Mouse (Mus musculus) limb, embryonic 15.5 days (tissue): Measurements from ENCODE around the gene Esrrg. TPM values are rescaled to one million over a fixed set of nuclear protein-coding genes. Genes with fewer than 3 reads are reported as not detected.
A peak's percentile ranks its signal among the peaks of the same experiment; 100 is the strongest.

Experiments
- ATAC-seq: fragments of 200-750 bp; cut with Nextera tagmentation; 2 replicates; pipeline ENCODE4 v1.8.0; 2017; ENCODE audit warnings: low read depth, moderate TSS enrichment; ENCODE audit not compliant: insufficient number of reproducible peaks, low FRiP score, low TSS enrichment
- H3K27ac ChIP-seq: fragments of 300-500 bp; sonication (generic); 2 replicates; pipeline ENCODE4 v1.5.1; 2015; ENCODE audit warnings: moderate library complexity, mild to moderate bottlenecking, inconsistent platforms
- H3K27me3 ChIP-seq: fragments of 300-500 bp; sonication (generic); 2 replicates; pipeline ENCODE4 v1.6.1; 2015; ENCODE audit warnings: inconsistent platforms
- H3K36me3 ChIP-seq: fragments of 300-500 bp; sonication (generic); 2 replicates; pipeline ENCODE4 v1.6.1; 2015; ENCODE audit warnings: inconsistent platforms
- H3K4me1 ChIP-seq: fragments of 300-500 bp; sonication (generic); 2 replicates; pipeline ENCODE4 v1.6.1; 2015; ENCODE audit warnings: inconsistent platforms
- H3K4me2 ChIP-seq: fragments of 300-500 bp; sonication (generic); 2 replicates; pipeline ENCODE4 v1.6.1; 2015; ENCODE audit warnings: mild to moderate bottlenecking, inconsistent platforms
- H3K4me3 ChIP-seq: fragments of 300-500 bp; sonication (generic); 2 replicates; pipeline ENCODE4 v1.5.1; 2015; ENCODE audit warnings: mild to moderate bottlenecking, inconsistent platforms
- H3K9ac ChIP-seq: fragments of 300-500 bp; sonication (generic); 2 replicates; pipeline ENCODE4 v1.6.1; 2015; ENCODE audit warnings: inconsistent platforms
- H3K9me3 ChIP-seq: fragments of 300-500 bp; sonication (generic); 2 replicates; pipeline ENCODE4 v1.6.1; 2016; ENCODE audit warnings: inconsistent platforms
- WGBS: fragments of 180-500 bp; shearing (Covaris S2); methylation state at CpG from one replicate; pipeline ENCODE4 v1.1.7; 2015; 5-methylcytosine and 5-hydroxymethylcytosine counted together
- polyA plus RNA-seq: library from polyadenylated mRNA; unstranded; fragments of >200 nt; fragmentation: Nextera tagmentation; extraction: Ambion mirVana; gene quantifications from 2 replicates; pipeline ENCODE4 v1.2.1, GENCODE M21; 2015

Gene Esrrg
- polyA plus RNA-seq, 1 experiment from 2014 or later: 1.8 TPM

DNA sequence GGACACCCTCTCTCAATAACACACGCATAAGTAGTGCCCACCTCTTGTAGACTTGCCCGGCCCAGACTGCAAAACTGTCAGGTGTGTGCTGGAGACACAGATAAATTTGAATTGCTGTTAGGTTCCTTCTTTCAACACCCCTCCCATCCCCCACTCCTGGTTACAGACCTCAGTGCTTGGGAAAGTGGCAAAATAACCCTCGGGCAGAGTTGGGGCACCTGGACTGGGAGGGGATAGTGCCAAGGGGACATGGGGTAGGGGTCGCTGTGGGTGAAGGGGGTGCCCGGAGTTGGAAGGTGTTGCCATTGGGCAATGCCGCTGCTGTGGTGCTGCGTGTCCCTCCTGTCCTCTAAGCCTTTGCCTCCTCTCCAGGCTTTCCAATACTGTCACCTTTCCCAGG lies 43.9 kb downstream of the Esrrg start:
- no peak overlapping the region for H3K27ac ChIP-seq
- peaks cover 12% of the 10 kb centered on the region for H3K4me1 ChIP-seq
- no peaks in the 10 kb centered on the region for H3K36me3 ChIP-seq
- 0 out of 2 replicates have a peak, but pooled peaks cover 4% of the 10 kb centered on the region for H3K27me3 ChIP-seq
- peak overlapping the region; percentile 97 for H3K4me2 ChIP-seq
- H3K9me3 ChIP-seq: no peaks in the 10 kb centered on the region
- no peak overlapping the region for H3K9ac ChIP-seq
- WGBS: 10% methylated on average over 7 of the region's 7 CpGs
- peak overlapping the region; percentile 61 for H3K4me3 ChIP-seq
- ATAC-seq: no peak

DNA sequence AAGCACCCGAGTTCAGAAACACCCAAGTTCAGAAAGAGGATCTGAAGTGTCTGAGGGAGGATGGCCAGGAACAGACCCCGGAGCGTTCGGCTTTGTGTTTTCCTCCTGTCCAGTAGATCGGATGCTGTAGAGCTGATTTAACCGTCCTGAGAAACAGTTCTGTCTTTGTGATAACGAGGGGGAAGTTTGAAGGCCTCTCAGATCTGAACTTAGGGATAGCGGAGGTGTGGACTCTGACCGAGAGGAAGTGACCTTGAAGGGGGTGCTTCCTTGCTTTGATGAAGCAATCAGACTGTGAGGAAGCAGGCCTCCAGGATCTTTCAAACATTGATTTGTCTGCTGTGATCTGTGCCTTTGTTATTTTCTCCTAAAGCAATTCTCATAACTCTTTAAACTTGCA lies 44.8 kb downstream of the Esrrg start:
- 43% methylated on average over 9 of the region's 9 CpGs for WGBS
- no peak for ATAC-seq
- Histone ChIP-seq H3K36me3 (no peaks in the 10 kb centered on the region), H3K27ac (no peak overlapping the region), H3K4me3 (no peak overlapping the region), H3K9me3 (no peaks in the 10 kb centered on the region), H3K4me2 (no peak overlapping the region), H3K4me1 (peaks cover 12% of the 10 kb centered on the region), H3K9ac (no peak overlapping the region), H3K27me3 (0 out of 2 replicates have a peak, but pooled peaks cover 4% of the 10 kb centered on the region)

DNA sequence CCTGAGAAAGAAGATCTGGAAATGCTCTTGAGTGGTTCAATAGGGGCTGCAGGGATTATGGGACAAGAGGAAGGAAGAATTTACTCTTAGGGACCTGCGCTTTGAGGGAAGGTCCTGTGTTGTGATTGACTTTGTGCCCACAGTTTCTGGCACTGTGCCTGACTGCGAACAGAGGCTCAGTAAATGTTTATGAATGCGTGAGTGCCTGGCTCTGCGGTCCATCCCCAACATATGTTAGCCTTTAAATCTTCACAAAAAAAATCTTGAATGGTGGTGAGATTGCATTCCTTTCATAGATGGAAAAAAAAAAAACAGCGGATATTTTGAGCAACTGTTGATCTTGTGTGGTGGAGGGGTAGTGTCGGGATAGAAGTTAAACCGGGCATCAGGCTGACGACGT lies 52.4 kb downstream of the Esrrg start:
- H3K36me3 ChIP-seq: no peaks in the 10 kb centered on the region
- 32% methylated on average over 9 of the region's 9 CpGs for WGBS

DNA sequence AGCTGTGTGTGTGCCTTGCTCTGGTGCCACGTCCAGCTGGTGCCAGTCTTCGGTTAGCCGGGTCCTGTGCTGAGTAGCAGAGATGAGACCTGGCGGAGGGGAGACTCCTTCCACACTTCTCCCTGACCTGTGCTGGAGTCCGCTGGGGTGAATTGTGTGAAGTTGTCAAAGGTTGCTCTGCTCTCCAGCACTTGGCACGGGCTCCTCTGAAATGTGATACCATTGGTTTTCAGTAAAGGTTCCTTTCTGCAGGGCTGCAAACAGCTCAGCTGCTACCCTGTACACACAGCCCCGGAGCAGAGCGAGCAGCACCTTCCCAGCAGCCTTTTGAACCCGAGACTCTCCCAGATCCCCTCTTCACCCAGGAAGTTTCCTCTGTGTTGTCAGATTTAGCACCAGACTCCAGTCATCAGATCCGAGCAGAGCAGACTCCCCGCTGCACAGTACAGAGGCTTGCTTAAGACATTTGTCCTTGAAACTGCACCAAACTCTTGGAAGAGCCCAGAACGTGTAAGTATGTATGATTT lies 53.6 kb downstream of the Esrrg start:
- Histone ChIP-seq H3K27ac (no peak overlapping the region), H3K36me3 (no peaks in the 10 kb centered on the region), H3K27me3 (no peaks in the 10 kb centered on the region), H3K9ac (no peak overlapping the region), H3K4me3 (peak overlapping the region; percentile 9), H3K4me2 (peak overlapping the region; percentile 41), H3K9me3 (no peaks in the 10 kb centered on the region), H3K4me1 (peaks cover 26% of the 10 kb centered on the region)
- ATAC-seq: peak; percentile 61; the same call in 1 of the 2 replicates
- 13% methylated on average over 12 of the region's 12 CpGs for WGBS

More for the DNA sequence above, 52.4 kb downstream of the Esrrg start:
- H3K27me3 ChIP-seq: no peaks in the 10 kb centered on the region
- H3K27ac ChIP-seq: no peak overlapping the region
- peaks cover 26% of the 10 kb centered on the region for H3K4me1 ChIP-seq
- H3K4me3 ChIP-seq: no peak overlapping the region
- no peaks in the 10 kb centered on the region for H3K9me3 ChIP-seq
- H3K4me2 ChIP-seq: no peak overlapping the region
- no peak overlapping the region for H3K9ac ChIP-seq
- ATAC-seq: 0 out of 2 replicates have a peak, but pooled peaks have one; percentile 24

DNA sequence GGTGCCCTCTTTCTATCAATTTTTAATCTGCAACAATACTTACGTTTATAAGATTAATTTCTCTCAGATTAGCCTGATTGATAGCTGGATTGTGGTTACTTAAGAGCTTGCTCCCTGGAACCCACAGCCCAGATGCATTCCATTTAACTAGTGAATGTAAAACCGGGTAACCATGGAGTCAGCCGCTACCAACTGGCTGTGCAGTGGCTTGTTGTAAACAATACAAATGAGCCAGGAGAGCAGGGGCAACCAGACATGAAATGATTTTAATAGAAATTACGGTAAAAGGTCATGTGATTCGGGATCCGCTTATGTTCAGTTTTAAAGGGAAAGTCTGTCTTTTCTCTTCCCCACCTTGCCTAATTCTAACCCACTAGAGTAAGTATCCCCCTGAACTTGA lies 54.8 kb downstream of the Esrrg start:
- Histone ChIP-seq H3K36me3 (no peaks in the 10 kb centered on the region), H3K4me1 (peaks cover 26% of the 10 kb centered on the region), H3K4me3 (no peak overlapping the region), H3K9me3 (no peaks in the 10 kb centered on the region), H3K27me3 (no peaks in the 10 kb centered on the region), H3K9ac (no peak overlapping the region), H3K4me2 (no peak overlapping the region), H3K27ac (no peak overlapping the region)
- ATAC-seq: no peak
- WGBS: 45% methylated on average over 6 of the region's 6 CpGs

DNA sequence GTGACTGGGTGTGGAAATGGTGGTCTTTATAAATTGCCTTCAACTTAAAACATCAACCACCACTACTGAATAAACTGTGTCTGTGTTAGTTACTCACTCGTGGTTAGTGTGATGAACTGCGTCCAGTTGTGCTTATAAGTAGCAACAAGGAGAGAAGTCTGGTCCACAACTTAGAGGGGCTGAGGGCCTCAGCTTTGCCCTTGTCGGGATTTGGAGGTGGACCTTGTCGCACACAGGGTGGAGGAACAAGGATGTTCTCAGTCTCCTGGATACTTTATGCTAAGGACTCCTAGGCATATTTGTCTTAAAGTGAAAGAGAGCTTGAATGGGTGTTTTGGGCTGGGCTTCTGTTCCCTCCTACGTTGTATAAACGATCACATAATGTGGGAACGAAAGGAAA lies 55.7 kb downstream of the Esrrg start:
- ATAC-seq: no peak
- no peak overlapping the region for H3K4me2 ChIP-seq
- H3K9ac ChIP-seq: no peak overlapping the region
- no peak overlapping the region for H3K27ac ChIP-seq
- H3K27me3 ChIP-seq: no peaks in the 10 kb centered on the region
- H3K9me3 ChIP-seq: no peaks in the 10 kb centered on the region
- 79% methylated on average over 7 of the region's 7 CpGs for WGBS
- H3K4me1 ChIP-seq: peaks cover 26% of the 10 kb centered on the region
- H3K36me3 ChIP-seq: no peaks in the 10 kb centered on the region
- H3K4me3 ChIP-seq: no peak overlapping the region

DNA sequence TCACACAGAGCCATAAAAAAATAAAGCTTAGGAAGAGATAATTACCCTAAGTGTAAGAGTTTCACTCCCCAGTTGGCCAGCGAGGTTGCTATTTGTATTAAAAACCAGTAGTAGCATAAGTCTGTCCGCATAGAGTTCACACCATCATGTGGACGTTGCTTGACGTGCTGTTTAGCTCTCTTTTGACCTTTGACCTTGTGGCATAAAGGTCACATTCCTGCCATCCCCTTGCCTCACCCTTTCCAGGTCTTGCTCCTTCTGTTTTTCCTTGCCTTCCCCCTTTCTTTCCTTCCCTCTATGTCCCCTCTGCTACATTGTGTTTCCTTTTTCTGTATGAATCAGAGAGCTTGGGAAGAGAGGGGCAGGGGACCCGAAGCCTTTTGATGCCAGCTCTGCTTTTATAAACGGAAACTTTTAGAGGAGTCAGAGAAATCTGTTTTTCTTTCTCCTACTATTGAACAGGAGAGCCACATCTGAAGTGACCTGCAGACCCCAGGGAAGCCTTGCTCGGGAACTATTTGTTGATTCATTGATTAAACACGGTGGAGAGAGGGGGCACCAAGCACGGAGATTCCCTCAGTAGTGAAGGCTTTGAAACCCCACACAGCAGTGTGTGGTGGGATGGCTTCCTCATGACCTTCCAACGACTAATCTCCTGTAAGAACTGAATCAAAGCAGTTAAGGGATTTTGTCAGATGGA lies 57.5 kb downstream of the Esrrg start:
- 43% methylated on average over 10 of the region's 10 CpGs for WGBS
- Histone ChIP-seq H3K9me3 (no peaks in the 10 kb centered on the region), H3K27me3 (no peaks in the 10 kb centered on the region), H3K9ac (no peak overlapping the region), H3K4me2 (no peak overlapping the region), H3K36me3 (no peaks in the 10 kb centered on the region), H3K27ac (no peak overlapping the region), H3K4me3 (no peak overlapping the region), H3K4me1 (peaks cover 22% of the 10 kb centered on the region)
- no peak for ATAC-seq

DNA sequence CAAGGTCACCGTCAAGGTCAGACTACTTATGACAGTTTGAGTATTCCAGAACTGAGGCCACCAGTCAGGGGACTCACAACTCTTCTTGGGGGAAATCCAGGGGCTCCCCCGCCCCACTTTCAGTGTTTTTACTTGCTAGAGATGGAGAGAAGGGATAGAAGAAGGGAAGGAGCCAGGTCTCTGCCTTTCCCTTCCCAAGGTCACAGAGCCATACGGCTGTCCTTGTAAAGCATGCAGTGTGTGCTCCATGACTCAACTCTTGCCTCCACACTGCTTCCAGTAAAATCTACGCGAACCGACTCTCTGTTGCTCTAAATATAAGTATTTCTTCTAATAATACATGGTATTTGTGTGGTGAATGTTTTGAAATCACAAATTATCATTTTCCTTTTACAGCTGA lies 61.2 kb downstream of the Esrrg start:
- Histone ChIP-seq H3K9me3 (no peaks in the 10 kb centered on the region), H3K36me3 (no peaks in the 10 kb centered on the region), H3K9ac (no peak overlapping the region), H3K4me3 (no peak overlapping the region), H3K27ac (no peak overlapping the region), H3K27me3 (no peaks in the 10 kb centered on the region), H3K4me2 (no peak overlapping the region), H3K4me1 (no peaks in the 10 kb centered on the region)
- 88% methylated on average over 6 of the region's 6 CpGs for WGBS
- no peak for ATAC-seq

DNA sequence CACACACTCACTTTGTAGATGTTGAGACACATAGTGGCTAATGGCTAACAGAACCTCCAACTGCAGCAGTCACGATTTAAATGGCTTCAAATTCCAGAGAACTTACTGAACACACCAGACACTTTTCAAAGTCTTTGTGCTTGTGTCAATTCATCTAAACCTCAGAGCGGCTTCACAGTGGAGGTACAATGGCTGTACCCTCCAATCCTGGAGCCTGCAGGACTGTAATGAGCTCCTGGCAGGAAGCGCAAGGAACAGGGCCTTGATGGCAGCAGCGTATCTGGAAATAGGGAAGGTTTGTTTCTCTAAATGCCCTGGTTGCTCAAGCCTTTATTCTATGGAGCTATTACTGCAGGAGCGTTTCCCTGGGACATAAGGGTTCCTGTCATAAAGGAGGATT lies 63.9 kb downstream of the Esrrg start:
- Histone ChIP-seq H3K27ac (no peak overlapping the region), H3K9me3 (no peaks in the 10 kb centered on the region), H3K9ac (no peak overlapping the region), H3K4me2 (no peak overlapping the region), H3K36me3 (no peaks in the 10 kb centered on the region), H3K4me1 (no peaks in the 10 kb centered on the region), H3K27me3 (no peaks in the 10 kb centered on the region), H3K4me3 (no peak overlapping the region)
- 59% methylated on average over 5 of the region's 5 CpGs for WGBS
- ATAC-seq: no peak

DNA sequence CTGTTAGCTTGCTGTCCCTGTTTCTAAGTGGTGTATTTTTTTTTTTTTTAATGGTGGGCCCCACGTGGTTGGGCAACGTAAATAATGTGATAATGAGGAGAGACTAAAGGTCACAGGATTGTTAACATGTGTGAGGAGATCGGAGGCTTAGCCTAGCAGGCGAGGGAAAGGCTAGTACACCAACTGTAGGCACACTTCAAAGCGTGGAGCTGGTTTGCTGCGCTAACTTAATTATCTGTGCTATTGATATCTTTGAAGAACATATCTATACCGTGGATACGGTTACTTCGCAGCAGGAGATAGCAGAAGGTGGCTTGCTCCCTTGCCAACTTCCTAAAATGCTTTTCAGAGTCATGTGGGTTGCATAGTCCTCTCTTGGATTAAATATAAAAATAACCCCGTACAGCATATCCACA lies 66.2 kb downstream of the Esrrg start:
- H3K4me3 ChIP-seq: no peak overlapping the region
- 26% methylated on average over 10 of the region's 10 CpGs for WGBS

DNA sequence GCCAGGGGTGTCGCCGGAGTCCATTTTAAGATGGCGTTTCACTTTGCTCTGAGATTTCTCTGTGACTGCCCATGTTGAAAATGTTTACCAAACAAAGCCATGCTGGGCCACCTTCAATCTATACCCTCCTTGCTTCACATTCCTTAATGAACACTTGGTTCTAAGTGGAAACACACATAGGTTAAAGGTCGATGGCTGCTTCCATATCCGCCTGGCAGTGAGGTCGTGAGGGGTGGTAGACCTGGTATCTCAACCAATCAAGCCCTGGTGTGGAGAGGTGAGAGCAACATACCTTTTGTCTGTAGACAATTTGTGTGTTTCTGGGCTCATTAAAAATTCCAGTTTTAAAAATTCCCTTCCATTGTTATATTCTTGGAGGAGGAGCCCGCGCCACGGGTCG lies 68.0 kb downstream of the Esrrg start:
- Histone ChIP-seq H3K9ac (no peak overlapping the region), H3K4me3 (no peak overlapping the region), H3K4me2 (no peak overlapping the region), H3K4me1 (no peaks in the 10 kb centered on the region), H3K27ac (no peak overlapping the region), H3K9me3 (no peaks in the 10 kb centered on the region), H3K36me3 (no peaks in the 10 kb centered on the region), H3K27me3 (no peaks in the 10 kb centered on the region)
- WGBS: 52% methylated on average over 10 of the region's 10 CpGs
- ATAC-seq: no peak

More for the DNA sequence above, 66.2 kb downstream of the Esrrg start:
- H3K4me1 ChIP-seq: no peaks in the 10 kb centered on the region
- no peak overlapping the region for H3K27ac ChIP-seq
- H3K27me3 ChIP-seq: no peaks in the 10 kb centered on the region
- no peaks in the 10 kb centered on the region for H3K36me3 ChIP-seq
- no peaks in the 10 kb centered on the region for H3K9me3 ChIP-seq
- ATAC-seq: no peak; the same call in 1 of the 2 replicates
- H3K9ac ChIP-seq: no peak overlapping the region
- H3K4me2 ChIP-seq: no peak overlapping the region

DNA sequence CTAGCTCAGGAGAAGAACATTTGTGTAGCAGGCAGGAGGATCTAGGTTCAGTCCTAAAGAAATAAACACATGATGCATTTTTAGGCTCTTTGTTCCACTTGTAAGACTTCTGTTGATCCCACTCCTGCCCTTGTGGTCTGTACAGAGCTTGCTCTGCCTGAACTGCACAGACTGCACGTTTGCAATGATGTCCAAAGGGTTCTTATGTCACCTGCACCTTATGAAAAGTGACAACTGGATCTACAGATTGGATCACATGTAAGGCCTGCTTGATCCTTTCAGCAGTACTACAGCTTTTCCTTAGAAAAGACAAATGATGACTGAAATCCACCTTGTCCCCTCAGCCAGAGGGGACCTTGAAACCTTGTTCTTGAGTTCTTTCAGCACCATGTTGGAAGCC lies 70.7 kb downstream of the Esrrg start:
- no peak overlapping the region for H3K4me2 ChIP-seq
- no peaks in the 10 kb centered on the region for H3K9me3 ChIP-seq
- no peaks in the 10 kb centered on the region for H3K27me3 ChIP-seq
- H3K4me1 ChIP-seq: no peaks in the 10 kb centered on the region
- H3K4me3 ChIP-seq: no peak overlapping the region
- 69% methylated on average over 1 of the region's 1 CpGs for WGBS
- H3K27ac ChIP-seq: no peak overlapping the region
- no peaks in the 10 kb centered on the region for H3K36me3 ChIP-seq
- ATAC-seq: no peak
- no peak overlapping the region for H3K9ac ChIP-seq
